Mouse (Mus musculus): ENCODE results near the gene Zfp598.

DNA sequence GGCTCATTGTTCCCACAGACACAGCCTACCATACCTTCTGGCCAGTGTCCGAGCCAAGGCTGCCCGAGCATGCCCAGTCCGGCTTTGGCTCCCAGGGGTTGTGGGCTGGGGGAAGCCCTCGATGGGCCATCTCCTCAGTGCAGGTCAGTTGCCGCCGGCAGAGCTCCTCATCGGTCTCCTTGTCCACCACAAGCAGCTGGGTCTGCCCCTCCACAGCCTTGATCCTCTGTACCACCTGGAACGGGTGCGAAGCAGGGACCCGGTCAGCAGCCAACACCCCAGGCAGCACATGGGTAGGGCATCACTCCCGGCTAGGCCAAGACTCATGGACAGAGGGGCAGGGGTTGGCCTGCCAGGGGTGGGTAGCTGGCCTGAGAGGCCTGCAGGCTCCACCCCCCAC lies 22.0 kb upstream of the Zfp598 start:
- TF ChIP-seq CTCF (IDR thresholded peaks at IDR 0.05; ENCODE audit: borderline replicate concordance, extremely low read depth, insufficient read depth, insufficient read length) (no peak), POLR2A (IDR thresholded peaks at IDR 0.05; ENCODE audit: borderline replicate concordance, extremely low read depth, insufficient read depth, insufficient read length, poor library complexity, severe bottlenecking) (no peak)

Data from brain, embryonic 14.5 days (tissue).